Mouse (Mus musculus) bone marrow macrophage, adult 2 months (primary cell): ENCODE data around the gene Nudt21.

Experiments
- CTCF ChIP-seq: IDR thresholded peaks from 2 replicates; pipeline ENCODE4 v1.5.1; 2012; ENCODE audit warnings: low read depth, mild to moderate bottlenecking, low read length, moderate library complexity
- POLR2A ChIP-seq: IDR thresholded peaks from 2 replicates; pipeline ENCODE4 v1.6.1; 2012; ENCODE audit warnings: mild to moderate bottlenecking, low read depth, low read length, borderline replicate concordance

GRCm38 (mm10) chr8:93980141-93980540 is 56.7 kb downstream of the Nudt21 start:
- TF ChIP-seq CTCF (no peak), POLR2A (no peak)
